ENCODE assay signal across 16 mouse cellular contexts in the genomic region with DNA sequence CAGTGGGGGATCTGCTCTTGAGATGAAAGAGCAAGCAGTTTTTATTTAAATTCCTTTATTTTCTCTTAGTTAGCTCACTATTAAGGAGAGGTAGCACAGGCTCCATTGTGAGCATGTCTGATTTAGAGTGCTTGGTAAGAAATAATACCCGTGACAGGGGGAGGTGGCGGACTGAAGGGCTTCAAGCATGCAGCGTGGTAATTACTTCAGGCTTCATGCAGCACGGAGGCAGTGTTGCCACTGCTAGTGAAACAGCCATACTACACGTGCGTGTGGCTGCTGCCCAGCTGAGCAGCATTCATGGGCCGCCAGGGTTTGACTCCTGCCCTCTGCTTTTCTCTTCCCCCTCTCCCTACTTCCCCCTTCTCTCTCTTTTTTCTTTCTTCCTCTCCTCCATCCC. TPM values are rescaled to one million over a fixed set of nuclear protein-coding genes. Genes with fewer than 3 reads are reported as not detected.
A peak's percentile ranks its signal among the peaks of the same experiment; 100 is the strongest.
DNase-seq lines count a peak whose midpoint lies in the region; ATAC-seq and TF ChIP-seq lines count a peak whose summit lies in the region.
"Had no signal": no experiment of that assay in that cellular context is flagged by ENCODE, and none has a peak within 500 bp of the region (broad histone marks: within the 10 kb centered on the region; RNA-seq: fewer than 3 reads in every experiment).

No protein-coding gene starts in this region.

- H3K4me1 ChIP-seq in forebrain, embryonic 11.5 days (replicated peaks; ENCODE audit: control insufficient read depth, insufficient read depth, low read length) = no peaks in the 10 kb centered on the region
- H3K4me1 ChIP-seq in forebrain, embryonic 10.5 days = peaks cover 18% of the 10 kb centered on the region
- H3K4me1 ChIP-seq in forebrain, postnatal 0 days (ENCODE audit: insufficient read depth) = peaks cover 4% of the 10 kb centered on the region; the same call in 1 of the 2 replicates
- H3K4me1 ChIP-seq in midbrain, embryonic 14.5 days (ENCODE audit: control insufficient read depth, insufficient read depth, low read length) = peaks cover 19% of the 10 kb centered on the region; the same call in 1 of the 2 replicates
- H3K4me1 ChIP-seq: heart, embryonic 13.5 days had no signal

- no peak for TF ChIP-seq CTCF in brain, embryonic 14.5 days (IDR thresholded peaks at IDR 0.05; ENCODE audit: borderline replicate concordance, extremely low read depth, insufficient read depth, insufficient read length)
- peak; percentile 31; the same call in 1 of the 2 replicates for TF ChIP-seq CTCF in forebrain, postnatal 0 days (IDR thresholded peaks at IDR 0.05; ENCODE audit: low read depth)

- no peak for DNase-seq in forebrain, embryonic 11.5 days (ENCODE audit: low spot score)
- DNase-seq in forebrain, embryonic 10.5 days (ENCODE audit: extremely low spot score, low spot score) = no peak
- peak; percentile 78 for DNase-seq in brain, embryonic 14.5 days (ENCODE audit: low read depth)
- DNase-seq in forebrain, postnatal 0 days = no peak
- DNase-seq in midbrain, embryonic 14.5 days = peak; percentile 64
- no peak for DNase-seq in heart, adult 8-10 months (ENCODE audit: low spot score)
- no peak for DNase-seq in heart, postnatal 36 days
- no peak for DNase-seq in heart, adult 11 months
- DNase-seq: gastrocnemius, postnatal 25 days; kidney, adult 9 months; layer of hippocampus, adult 9-11 months; lung, postnatal 10 days; thymus, adult 2 months had no signal

- H3K27me3 ChIP-seq in forebrain, embryonic 11.5 days (ENCODE audit: control insufficient read depth, insufficient read depth, low read length) = no peaks in the 10 kb centered on the region
- H3K27me3 ChIP-seq in forebrain, embryonic 10.5 days (ENCODE audit: poor library complexity, severe bottlenecking) = no peaks in the 10 kb centered on the region
- no peaks in the 10 kb centered on the region for H3K27me3 ChIP-seq in forebrain, postnatal 0 days (ENCODE audit: insufficient read depth, low read length)
- no peaks in the 10 kb centered on the region for H3K27me3 ChIP-seq in midbrain, embryonic 14.5 days (ENCODE audit: control insufficient read depth, insufficient read depth, low read length)
- H3K27me3 ChIP-seq: heart, embryonic 13.5 days had no signal

- intact Hi-C loops in heart, postnatal 36 days (cut with DNase I) = no loop called here

- ATAC-seq in forebrain, embryonic 11.5 days (replicated peaks; ENCODE audit: low FRiP score) = peak; percentile 56
- peak; percentile 65 for ATAC-seq in forebrain, postnatal 0 days
- peak; percentile 65; the same call in 1 of the 2 replicates for ATAC-seq in midbrain, embryonic 14.5 days (ENCODE audit: low FRiP score, low TSS enrichment)

- no peak overlapping the region for H3K4me3 ChIP-seq in forebrain, embryonic 11.5 days (ENCODE audit: low read depth, low read length)
- no peak overlapping the region for H3K4me3 ChIP-seq in forebrain, embryonic 10.5 days
- no peak overlapping the region for H3K4me3 ChIP-seq in forebrain, postnatal 0 days (ENCODE audit: low read depth, low read length)
- no peak overlapping the region for H3K4me3 ChIP-seq in midbrain, embryonic 14.5 days (replicated peaks; ENCODE audit: low read depth, low read length)
- H3K4me3 ChIP-seq: heart, embryonic 13.5 days had no signal

- no peaks in the 10 kb centered on the region for H3K9me3 ChIP-seq in forebrain, embryonic 11.5 days (ENCODE audit: control insufficient read depth, low read length)
- peaks cover 6% of the 10 kb centered on the region; the same call in 1 of the 2 replicates for H3K9me3 ChIP-seq in forebrain, embryonic 10.5 days
- no peaks in the 10 kb centered on the region for H3K9me3 ChIP-seq in forebrain, postnatal 0 days (ENCODE audit: low read length)
- no peaks in the 10 kb centered on the region for H3K9me3 ChIP-seq in midbrain, embryonic 14.5 days (ENCODE audit: control insufficient read depth, low read length)
- H3K9me3 ChIP-seq: heart, embryonic 13.5 days had no signal

- no peak for TF ChIP-seq POLR2A in brain, embryonic 14.5 days (IDR thresholded peaks at IDR 0.05; ENCODE audit: borderline replicate concordance, extremely low read depth, insufficient read depth, insufficient read length, poor library complexity, severe bottlenecking)

- H3K36me3 ChIP-seq in forebrain, embryonic 11.5 days (ENCODE audit: control insufficient read depth, insufficient read depth, low read length) = no peaks in the 10 kb centered on the region; the same call in 1 of the 2 replicates
- peaks cover 21% of the 10 kb centered on the region for H3K36me3 ChIP-seq in forebrain, embryonic 10.5 days (replicated peaks)
- 0 out of 2 replicates have a peak, but pooled peaks cover 11% of the 10 kb centered on the region for H3K36me3 ChIP-seq in forebrain, postnatal 0 days (ENCODE audit: insufficient read depth)
- H3K36me3 ChIP-seq in midbrain, embryonic 14.5 days (ENCODE audit: control insufficient read depth, insufficient read depth, low read length) = peaks cover 16% of the 10 kb centered on the region
- H3K36me3 ChIP-seq: heart, embryonic 13.5 days had no signal

- 34% methylated on average over 7 of the region's 7 CpGs for WGBS in forebrain, embryonic 11.5 days
- WGBS in forebrain, embryonic 10.5 days = 48% methylated on average over 7 of the region's 7 CpGs
- 13% methylated on average over 7 of the region's 7 CpGs for WGBS in forebrain, postnatal 0 days
- 10% methylated on average over 7 of the region's 7 CpGs for WGBS in midbrain, embryonic 14.5 days

- no peak overlapping the region for H3K27ac ChIP-seq in forebrain, embryonic 11.5 days (ENCODE audit: low read depth, low read length)
- H3K27ac ChIP-seq in forebrain, embryonic 10.5 days = no peak overlapping the region
- H3K27ac ChIP-seq in forebrain, postnatal 0 days (ENCODE audit: low read depth, low read length) = no peak overlapping the region
- H3K27ac ChIP-seq in midbrain, embryonic 14.5 days (replicated peaks; ENCODE audit: low read depth, low read length) = no peak overlapping the region
- H3K27ac ChIP-seq: heart, embryonic 13.5 days; liver, embryonic 14.5 days had no signal

- H3K9ac ChIP-seq in forebrain, embryonic 11.5 days (ENCODE audit: low read length) = no peak overlapping the region
- H3K9ac ChIP-seq in forebrain, postnatal 0 days = no peak overlapping the region
- no peak overlapping the region for H3K9ac ChIP-seq in midbrain, embryonic 14.5 days (replicated peaks; ENCODE audit: low read length)
- H3K9ac ChIP-seq: heart, embryonic 13.5 days; liver, embryonic 14.5 days had no signal

- H3K4me2 ChIP-seq in forebrain, embryonic 11.5 days (ENCODE audit: low read depth, low read length, severe bottlenecking) = no peak overlapping the region
- H3K4me2 ChIP-seq in forebrain, postnatal 0 days (ENCODE audit: low read depth) = peak overlapping the region; percentile 6
- H3K4me2 ChIP-seq in midbrain, embryonic 14.5 days (ENCODE audit: low read length) = peak overlapping the region; percentile 13
- H3K4me2 ChIP-seq: heart, embryonic 13.5 days had no signal

RNA-seq across cellular contexts. Expression of gene Cacng8, which starts 7.3 kb away (rescaled TPM):
- polyA plus RNA-seq in forebrain, embryonic 11.5 days (2014; fragmentation: Nextera tagmentation; extraction: Ambion mirVana) = 7.9 and 9.3 TPM in 2 replicates
- polyA plus RNA-seq in forebrain, embryonic 10.5 days (2016; fragmentation: Nextera tagmentation; extraction: Ambion mirVana) = 6.7 and 7.1 TPM in 2 replicates
- polyA plus RNA-seq in brain, embryonic 14.5 days (2012; rRNA removed) = 22.4 and 26.3 TPM in 2 replicates
- 41.5 and 42.2 TPM in 2 replicates for total RNA-seq in forebrain, postnatal 0 days (2014; rRNA removed)
- polyA plus RNA-seq in forebrain, postnatal 0 days (2015; fragmentation: Nextera tagmentation; extraction: Ambion mirVana) = 16.5 and 17.8 TPM in 2 replicates
- polyA plus RNA-seq in midbrain, embryonic 14.5 days (2014; fragmentation: Nextera tagmentation; extraction: Ambion mirVana) = 12.5 and 12.8 TPM in 2 replicates
- total RNA-seq in heart, adult 8-10 months (2022) = not detected
- total RNA-seq in heart, postnatal 36 days (2021) = not detected
- total RNA-seq: gastrocnemius, postnatal 25 days had no signal

RNA-seq across cellular contexts. Expression of gene Cacng6, which starts 26.2 kb away (rescaled TPM):
- polyA plus RNA-seq in forebrain, embryonic 11.5 days (2014; fragmentation: Nextera tagmentation; extraction: Ambion mirVana) = 0.40 and 0.44 TPM in 2 replicates
- polyA plus RNA-seq in forebrain, embryonic 10.5 days (2016; fragmentation: Nextera tagmentation; extraction: Ambion mirVana) = 0.22 and 0.27 TPM in 2 replicates
- 0.16 and 0.18 TPM in 2 replicates for polyA plus RNA-seq in brain, embryonic 14.5 days (2012; rRNA removed)
- total RNA-seq in forebrain, postnatal 0 days (2014; rRNA removed) = 0.15 and 0.38 TPM in 2 replicates
- 0.35 and 0.43 TPM in 2 replicates for polyA plus RNA-seq in forebrain, postnatal 0 days (2015; fragmentation: Nextera tagmentation; extraction: Ambion mirVana)
- polyA plus RNA-seq in midbrain, embryonic 14.5 days (2014; fragmentation: Nextera tagmentation; extraction: Ambion mirVana) = 0.18 TPM in 1 of 2 replicates, not detected in the other
- 1 to 10 TPM; 2.0 to 4.4 (median 2.5) TPM for total RNA-seq in heart, adult 8-10 months (2022)
- 1 to 10 TPM; 1.3 to 1.9 TPM for total RNA-seq in heart, postnatal 36 days (2021)
- total RNA-seq: adrenal gland, adult 18-20 months had no signal
- polyA plus RNA-seq: liver, embryonic 14.5 days had no signal

Comparison
In these comparisons a context has a peak if more than half of its experiments do, and no peak if none do; other contexts are left out.
1. DNase-seq: peak in brain, embryonic 14.5 days (single experiment) and midbrain, embryonic 14.5 days (single experiment); none in forebrain, embryonic 11.5 days (single experiment), forebrain, embryonic 10.5 days (single experiment), forebrain, postnatal 0 days (single experiment), heart, adult 8-10 months (single experiment), heart, postnatal 36 days (0 of 2) and heart, adult 11 months (single experiment).
2. Peak in every context shown above with its lines, with median percentiles within 50 percentile points of each other: ATAC-seq.